Mouse (Mus musculus) lung, adult 2 months (tissue): ENCODE measurements around the gene Sox15.

Experiments used
- CTCF ChIP-seq: fragments of 200-500 bp; IDR thresholded peaks from 2 replicates; pipeline ENCODE4 v1.5.1; 2011; ENCODE audit warnings: mild to moderate bottlenecking, low read length, control low read depth; ENCODE audit not compliant: insufficient read depth
- POLR2A ChIP-seq: fragments of 200-500 bp; IDR thresholded peaks from 2 replicates; pipeline ENCODE4 v1.6.1; 2011; ENCODE audit warnings: low read depth, mild to moderate bottlenecking, control low read depth, low read length, borderline replicate concordance; ENCODE audit errors: extremely low read depth

- TF ChIP-seq CTCF (no peak), POLR2A (no peak)
Measured at GRCm38 (mm10) chr11:69609416-69609815, 45.7 kb upstream of the Sox15 start.
